Mouse (Mus musculus) left cerebral cortex, adult 8-10 months (tissue): ENCODE data around the gene Sirt4. TPM values are rescaled to one million over a fixed set of nuclear protein-coding genes. Genes with fewer than 3 reads are reported as not detected.
"Not testable (repeated sequence)": the region's sequence is repeated elsewhere in the genome, so short reads cannot be mapped to it uniquely, and the experiment has no call there.

ENCODE experiments used
- DNase-seq, 2 experiments: peaks; one replicate each; pipeline ENCODE4 v3.0.0; 2022; ENCODE audit warnings: low spot score in 2 of 2
- total RNA-seq, 4 experiments: library from RNA; stranded (reverse); gene quantifications; 2 replicates each; pipeline ENCODE4 v1.2.4; 2022

The Sirt4 gene
- total RNA-seq, 4 experiments from 2014 or later: 27.1 to 38.6 (median 33.1) TPM

GRCm38 (mm10) chr5:115470766-115471531 lies 13.6 kb downstream of the Sirt4 start:
- peak in 1 of 2 experiments; percentile 42 for DNase-seq

GRCm38 (mm10) chr5:115469791-115470190 lies 14.7 kb downstream of the Sirt4 start:
- DNase-seq: no peak

- no peak for DNase-seq
Measured at GRCm38 (mm10) chr5:115465642-115466420, 18.7 kb downstream of the Sirt4 start, which contains the start of gene Pla2g1b. Pla2g1b (plus strand) TSS chr5:115466262.

GRCm38 (mm10) chr5:115464408-115465115 lies 20.0 kb downstream of the Sirt4 start:
- DNase-seq: no peak

- DNase-seq: no peak
Measured at GRCm38 (mm10) chr5:115458918-115459317, 25.6 kb downstream of the Sirt4 start.

- no peak for DNase-seq
Measured at GRCm38 (mm10) chr5:115455838-115456237, 28.7 kb downstream of the Sirt4 start.

GRCm38 (mm10) chr5:115454422-115455090 lies 30.0 kb downstream of the Sirt4 start:
- DNase-seq: no peak

GRCm38 (mm10) chr5:115450410-115451317 lies 33.9 kb downstream of the Sirt4 start:
- DNase-seq: no peak

GRCm38 (mm10) chr5:115449247-115449646 lies 35.3 kb downstream of the Sirt4 start:
- no peak for DNase-seq

- DNase-seq: no peak
Measured at GRCm38 (mm10) chr5:115447108-115447507, 37.4 kb downstream of the Sirt4 start.

- DNase-seq: no peak
Measured at GRCm38 (mm10) chr5:115444130-115444529, 40.4 kb downstream of the Sirt4 start.

GRCm38 (mm10) chr5:115442663-115443062 lies 41.9 kb downstream of the Sirt4 start:
- not testable (repeated sequence) for DNase-seq

- peak; percentile 47 to 66 for DNase-seq
Measured at GRCm38 (mm10) chr5:115441205-115441849, 43.2 kb downstream of the Sirt4 start.

- DNase-seq: no peak
Measured at GRCm38 (mm10) chr5:115438667-115439066, 45.9 kb downstream of the Sirt4 start.

GRCm38 (mm10) chr5:115437945-115438315 lies 46.6 kb downstream of the Sirt4 start:
- DNase-seq: no peak

GRCm38 (mm10) chr5:115437242-115437944 lies 47.1 kb downstream of the Sirt4 start:
- no peak for DNase-seq

- peak; percentile 71 to 95 for DNase-seq
Measured at GRCm38 (mm10) chr5:115436421-115437124, 48.0 kb downstream of the Sirt4 start.

GRCm38 (mm10) chr5:115435755-115436379 lies 48.7 kb downstream of the Sirt4 start:
- DNase-seq: no peak
